Mouse (Mus musculus) thymus, adult 2 months (tissue): Measurements from ENCODE around the gene Pdgfra. TPM values are rescaled to one million over a fixed set of nuclear protein-coding genes. Genes with fewer than 3 reads are reported as not detected.

Source experiments
- DNase-seq: peaks from one replicate; pipeline ENCODE4 v3.0.0; 2021
- H3K27ac ChIP-seq: fragments of 200-500 bp; 2 replicates; pipeline ENCODE4 v1.5.1; 2012; ENCODE audit warnings: low read length, control low read depth; ENCODE audit not compliant: control insufficient read depth, insufficient read depth
- H3K27me3 ChIP-seq: fragments of 200-500 bp; 2 replicates; pipeline ENCODE4 v1.6.1; 2012; ENCODE audit warnings: mild to moderate bottlenecking, low read length, moderate library complexity, mixed read lengths; ENCODE audit not compliant: control insufficient read depth, insufficient read depth
- H3K36me3 ChIP-seq: fragments of 200-500 bp; 2 replicates; pipeline ENCODE4 v1.6.1; 2012; ENCODE audit warnings: mild to moderate bottlenecking, low read length, moderate library complexity; ENCODE audit not compliant: control insufficient read depth, insufficient read depth
- H3K4me1 ChIP-seq: fragments of 200-500 bp; replicated peaks from 2 replicates; pipeline ENCODE4 v1.6.1; 2012; ENCODE audit warnings: low read length; ENCODE audit not compliant: control insufficient read depth, insufficient read depth
- H3K4me3 ChIP-seq: fragments of 200-500 bp; 2 replicates; pipeline ENCODE4 v1.5.1; 2012; ENCODE audit warnings: mild to moderate bottlenecking, low read length, control low read depth, moderate library complexity; ENCODE audit not compliant: control insufficient read depth, insufficient read depth
- CTCF ChIP-seq: fragments of 200-500 bp; IDR thresholded peaks from 2 replicates; pipeline ENCODE4 v1.5.1; 2012; ENCODE audit warnings: mild to moderate bottlenecking, control low read depth, low read length, moderate library complexity, borderline replicate concordance; ENCODE audit not compliant: control insufficient read depth, poor library complexity, insufficient read depth; ENCODE audit errors: extremely low read depth
- POLR2A ChIP-seq: fragments of 200-500 bp; IDR thresholded peaks from 2 replicates; pipeline ENCODE4 v1.6.1; 2012; ENCODE audit warnings: mild to moderate bottlenecking, low read length, control low read depth, moderate library complexity; ENCODE audit not compliant: control insufficient read depth, poor library complexity, insufficient read depth; ENCODE audit errors: extremely low read depth
- WGBS: fragments of 180-500 bp; shearing (Covaris S2); methylation state at CpG from one replicate; pipeline ENCODE4 v1.1.7; 2018; 5-methylcytosine and 5-hydroxymethylcytosine counted together
- polyA plus RNA-seq: library from polyadenylated mRNA; depleted of rRNA; stranded (reverse); fragments of >200 nt; gene quantifications from 2 replicates; pipeline ENCODE4 v1.2.3, GENCODE M21; 2012

The Pdgfra gene
- polyA plus RNA-seq, 1 experiment = 3.4 TPM

- WGBS = 94% methylated on average over 8 of the region's 8 CpGs
- H3K27ac ChIP-seq = no peak overlapping the region
- no peaks in the 10 kb centered on the region for H3K27me3 ChIP-seq
- no peak overlapping the region for H3K4me3 ChIP-seq
- no peak for DNase-seq
- H3K4me1 ChIP-seq = no peaks in the 10 kb centered on the region
- TF ChIP-seq CTCF (no peak), POLR2A (no peak)
- H3K36me3 ChIP-seq = no peaks in the 10 kb centered on the region
Observed at GRCm38 (mm10) chr5:75198413-75198812, 46.3 kb downstream of the Pdgfra start.

GRCm38 (mm10) chr5:75199698-75200365 is 47.7 kb downstream of the Pdgfra start:
- no peak for DNase-seq
- Histone ChIP-seq H3K4me3 (no peak overlapping the region), H3K27me3 (no peaks in the 10 kb centered on the region), H3K4me1 (no peaks in the 10 kb centered on the region), H3K27ac (no peak overlapping the region), H3K36me3 (no peaks in the 10 kb centered on the region)
- 69% methylated on average over 9 of the region's 9 CpGs for WGBS
- TF ChIP-seq POLR2A (no peak), CTCF (no peak)

- Histone ChIP-seq H3K36me3 (no peaks in the 10 kb centered on the region), H3K4me3 (no peak overlapping the region), H3K27me3 (no peaks in the 10 kb centered on the region), H3K27ac (no peak overlapping the region), H3K4me1 (no peaks in the 10 kb centered on the region)
- no peak for DNase-seq
- TF ChIP-seq POLR2A = no peak
- no peak for TF ChIP-seq CTCF
- 96% methylated on average over 10 of the region's 10 CpGs for WGBS
Observed at GRCm38 (mm10) chr5:75200366-75200724, 48.3 kb downstream of the Pdgfra start.

GRCm38 (mm10) chr5:75207905-75208304 is 55.8 kb downstream of the Pdgfra start:
- DNase-seq = no peak
- 82% methylated on average over 3 of the region's 3 CpGs for WGBS
- Histone ChIP-seq H3K36me3 (no peaks in the 10 kb centered on the region), H3K4me3 (no peak overlapping the region), H3K27me3 (no peaks in the 10 kb centered on the region), H3K27ac (no peak overlapping the region), H3K4me1 (no peaks in the 10 kb centered on the region)
- TF ChIP-seq CTCF = no peak

GRCm38 (mm10) chr5:75209966-75210365 is 57.9 kb downstream of the Pdgfra start:
- 0% methylated on average over 1 of the region's 1 CpGs for WGBS
- no peak overlapping the region for H3K4me3 ChIP-seq
- no peaks in the 10 kb centered on the region for H3K27me3 ChIP-seq
- H3K4me1 ChIP-seq = no peaks in the 10 kb centered on the region
- H3K36me3 ChIP-seq = no peaks in the 10 kb centered on the region
- TF ChIP-seq CTCF = no peak
- TF ChIP-seq POLR2A = no peak
- no peak overlapping the region for H3K27ac ChIP-seq
- no peak for DNase-seq

- H3K27me3 ChIP-seq = no peaks in the 10 kb centered on the region
- TF ChIP-seq POLR2A = no peak
- H3K4me1 ChIP-seq = no peaks in the 10 kb centered on the region
- no peak overlapping the region for H3K4me3 ChIP-seq
- no peak for DNase-seq
- no peak overlapping the region for H3K27ac ChIP-seq
- H3K36me3 ChIP-seq = no peaks in the 10 kb centered on the region
- WGBS = 64% methylated on average over 6 of the region's 6 CpGs
Observed at GRCm38 (mm10) chr5:75214520-75214919, 62.4 kb downstream of the Pdgfra start.

- no peak for DNase-seq
- Histone ChIP-seq H3K4me3 (no peak overlapping the region), H3K27me3 (no peaks in the 10 kb centered on the region), H3K36me3 (no peaks in the 10 kb centered on the region), H3K27ac (no peak overlapping the region), H3K4me1 (no peaks in the 10 kb centered on the region)
- TF ChIP-seq POLR2A = no peak
- no peak for TF ChIP-seq CTCF
- 90% methylated on average over 7 of the region's 7 CpGs for WGBS
Observed at GRCm38 (mm10) chr5:75214929-75215328, 62.8 kb downstream of the Pdgfra start.
